Mouse (Mus musculus) bone marrow macrophage, adult 2 months (primary cell): ENCODE data around the gene Ganab. TPM values are rescaled to one million over a fixed set of nuclear protein-coding genes. Genes with fewer than 3 reads are reported as not detected.
A peak's percentile ranks its signal among the peaks of the same experiment; 100 is the strongest.

ENCODE experiments used
- H3K27ac ChIP-seq: 2 replicates; pipeline ENCODE4 v1.5.1; 2012; ENCODE audit warnings: low read depth, low read length; ENCODE audit not compliant: insufficient read depth
- H3K4me1 ChIP-seq: 2 replicates; pipeline ENCODE4 v1.6.1; 2012; ENCODE audit warnings: low read length; ENCODE audit not compliant: control insufficient read depth, insufficient read depth
- H3K4me3 ChIP-seq: 2 replicates; pipeline ENCODE4 v1.5.1; 2012; ENCODE audit warnings: mild to moderate bottlenecking, low read length, moderate library complexity; ENCODE audit not compliant: insufficient read depth
- CTCF ChIP-seq: IDR thresholded peaks from 2 replicates; pipeline ENCODE4 v1.5.1; 2012; ENCODE audit warnings: low read depth, mild to moderate bottlenecking, low read length, moderate library complexity
- POLR2A ChIP-seq: IDR thresholded peaks from 2 replicates; pipeline ENCODE4 v1.6.1; 2012; ENCODE audit warnings: mild to moderate bottlenecking, low read depth, low read length, borderline replicate concordance
- polyA plus RNA-seq: library from polyadenylated mRNA; stranded (reverse); fragments of >200 nt; gene quantifications from 2 replicates; pipeline ENCODE4 v1.2.4, GENCODE M21; 2012; ENCODE audit not compliant: missing spikeins, insufficient read depth, insufficient read length

Ganab gene
- polyA plus RNA-seq, 1 experiment, result 91.3 TPM

- Histone ChIP-seq H3K4me1 (peaks cover 12% of the 10 kb centered on the region), H3K27ac (peak overlapping the region; percentile 92)
These were observed 67.9 kb downstream of the Ganab start for GRCm38 (mm10) chr19:8965771-8966170.

GRCm38 (mm10) chr19:8966198-8966589, 68.3 kb downstream of the Ganab start:
- peak overlapping the region; percentile 92 for H3K27ac ChIP-seq
- H3K4me3 ChIP-seq, result peak overlapping the region; percentile 71
- H3K4me1 ChIP-seq, result peaks cover 12% of the 10 kb centered on the region
- TF ChIP-seq POLR2A (no peak), CTCF (no peak)

More at GRCm38 (mm10) chr19:8965771-8966170, 67.9 kb downstream of the Ganab start:
- TF ChIP-seq POLR2A, result no peak
- TF ChIP-seq CTCF, result no peak
- peak overlapping the region; percentile 71 for H3K4me3 ChIP-seq

Other genes with a start within 250 kb of the Ganab start
- not detected in 2 replicates for gene Chrm1, start 234.3 kb upstream of the Ganab start, polyA plus RNA-seq
- 160 and 172 TPM in 2 replicates for gene Slc3a2, start 174.7 kb upstream of the Ganab start, polyA plus RNA-seq
- 22.2 and 25.8 TPM in 2 replicates for gene Wdr74, start 162.2 kb upstream of the Ganab start, polyA plus RNA-seq
- not detected in 2 replicates for gene 1700092M07Rik, start 157.4 kb upstream of the Ganab start, polyA plus RNA-seq
- gene Stx5a, start 156.7 kb upstream of the Ganab start, polyA plus RNA-seq, result 84.2 and 100 TPM in 2 replicates
- gene Nxf1, start 141.0 kb upstream of the Ganab start, polyA plus RNA-seq, result 142 and 162 TPM in 2 replicates
- 28.3 and 34.4 TPM in 2 replicates for gene Tmem223, start 127.1 kb upstream of the Ganab start, polyA plus RNA-seq
- 147 and 148 TPM in 2 replicates for gene Tmem179b, start 123.6 kb upstream of the Ganab start, polyA plus RNA-seq
- gene Taf6l, start 111.7 kb upstream of the Ganab start, polyA plus RNA-seq, result 14.8 and 18.1 TPM in 2 replicates
- 62.4 and 62.5 TPM in 2 replicates for gene Polr2g, start 99.5 kb upstream of the Ganab start, polyA plus RNA-seq
- 2.0 and 2.4 TPM in 2 replicates for gene Zbtb3, start 95.5 kb upstream of the Ganab start, polyA plus RNA-seq
- 37.6 and 38.7 TPM in 2 replicates for gene Ttc9c, start 78.7 kb upstream of the Ganab start, polyA plus RNA-seq
- gene Hnrnpul2, start 78.1 kb upstream of the Ganab start, polyA plus RNA-seq, result 94.2 and 102 TPM in 2 replicates
- 45.4 and 59.2 TPM in 2 replicates for gene AC129217.1, start 68.3 kb upstream of the Ganab start, polyA plus RNA-seq
- 77.4 and 81.8 TPM in 2 replicates for gene Bscl2, start 60.6 kb upstream of the Ganab start, polyA plus RNA-seq
- gene Gng3, start 58.9 kb upstream of the Ganab start, polyA plus RNA-seq, result not detected in 2 replicates
- not detected in 2 replicates for gene Lrrn4cl, start 47.3 kb upstream of the Ganab start, polyA plus RNA-seq
- 193 and 215 TPM in 2 replicates for gene Ubxn1, start 26.6 kb upstream of the Ganab start, polyA plus RNA-seq
- 37.2 and 40.9 TPM in 2 replicates for gene Uqcc3, start 17.1 kb upstream of the Ganab start, polyA plus RNA-seq
- 12.6 and 13.7 TPM in 2 replicates for gene Lbhd1, start 14.3 kb upstream of the Ganab start, polyA plus RNA-seq
- not detected in 2 replicates for gene Gm49403, start 14.1 kb upstream of the Ganab start, polyA plus RNA-seq
- gene 1810009A15Rik, start 9.2 kb upstream of the Ganab start, polyA plus RNA-seq, result 40.1 and 43.1 TPM in 2 replicates
- 4.9 TPM in 1 of 2 replicates, not detected in the other for gene Gm49416, start 9.1 kb upstream of the Ganab start, polyA plus RNA-seq
- gene Ints5, start 5.1 kb upstream of the Ganab start, polyA plus RNA-seq, result 11.5 and 11.8 TPM in 2 replicates
- 35.5 and 40.8 TPM in 2 replicates for gene B3gat3, start 22.3 kb downstream of the Ganab start, polyA plus RNA-seq
- 2.5 and 3.6 TPM in 2 replicates for gene Rom1, start 31.3 kb downstream of the Ganab start, polyA plus RNA-seq
- gene Eml3, start 31.5 kb downstream of the Ganab start, polyA plus RNA-seq, result 33.1 and 33.7 TPM in 2 replicates
- gene Mta2, start 43.8 kb downstream of the Ganab start, polyA plus RNA-seq, result 78.6 and 81.2 TPM in 2 replicates
- gene Tut1, start 55.8 kb downstream of the Ganab start, polyA plus RNA-seq, result 12.5 and 14.6 TPM in 2 replicates
- 220 and 226 TPM in 2 replicates for gene Eef1g, start 69.0 kb downstream of the Ganab start, polyA plus RNA-seq
- gene Ahnak, start 91.2 kb downstream of the Ganab start, polyA plus RNA-seq, result 440 and 513 TPM in 2 replicates
- not detected in 2 replicates for gene Scgb1a1, start 189.9 kb downstream of the Ganab start, polyA plus RNA-seq
- gene Asrgl1, start 237.6 kb downstream of the Ganab start, polyA plus RNA-seq, result 4.0 and 6.0 TPM in 2 replicates